Comparison of ENCODE assay signal across 8 mouse cellular contexts in genomic region chr19:50184901-50185623, GRCm38 (mm10).
DNase-seq lines count a peak whose midpoint lies in the region; TF ChIP-seq lines count a peak whose summit lies in the region.
"Had no signal": no experiment of that assay in that cellular context is flagged by ENCODE, and none has a peak within 500 bp of the region (broad histone marks: within the 10 kb centered on the region; RNA-seq: fewer than 3 reads in every experiment).

No protein-coding gene starts in this region.

- WGBS in lung, adult 2 months = 42% methylated on average over 21 of the region's 21 CpGs

- H3K4me1 ChIP-seq in lung, adult 2 months (ENCODE audit: control insufficient read depth, insufficient read depth, low read length) = no peaks in the 10 kb centered on the region

- TF ChIP-seq CTCF in lung, adult 2 months (IDR thresholded peaks at IDR 0.05; ENCODE audit: insufficient read depth, low read length) = peak; percentile 25; the same call in 1 of the 2 replicates

- no peak overlapping the region for H3K4me3 ChIP-seq in lung, adult 2 months (replicated peaks; ENCODE audit: extremely low read depth, low read depth, low read length)
- H3K4me3 ChIP-seq: hindbrain, embryonic 15.5 days had no signal

- no peak for TF ChIP-seq POLR2A in lung, adult 2 months (IDR thresholded peaks at IDR 0.05; ENCODE audit: borderline replicate concordance, extremely low read depth, low read depth, low read length)

- DNase-seq in urinary bladder, postnatal 25 days (ENCODE audit: low spot score) = peak; percentile 7
- no peak for DNase-seq in urinary bladder, postnatal 10 days (ENCODE audit: low spot score)
- DNase-seq in cerebellum, adult 18-20 months = peak; percentile 10 to 38
- peak; percentile 68 for DNase-seq in forelimb bud, embryonic 11.5 days (ENCODE audit: low read depth, low spot score)
- DNase-seq in kidney, postnatal 25 days = peak; percentile 41 to 73
- DNase-seq in lung, adult 2 months = peak; percentile 6
- peak; percentile 39 for DNase-seq in right cerebral cortex, postnatal 25 days
